21 mouse cellular contexts compared by ENCODE assay signal in genomic region chr5:106753289-106753688, GRCm38 (mm10).
"Had no signal": no experiment of that assay in that cellular context is flagged by ENCODE, and none has a peak within 500 bp of the region (broad histone marks: within the 10 kb centered on the region; RNA-seq: fewer than 3 reads in every experiment).

No protein-coding gene starts in this region.

- H3K4me2 ChIP-seq: lung, embryonic 15.5 days; midbrain, embryonic 11.5 days; neural tube, embryonic 13.5 days; neural tube, embryonic 15.5 days; stomach, embryonic 15.5 days had no signal

- H3K36me3 ChIP-seq: lung, embryonic 15.5 days; neural tube, embryonic 13.5 days; neural tube, embryonic 15.5 days; stomach, embryonic 15.5 days had no signal

- H3K4me3 ChIP-seq: lung, embryonic 15.5 days; megakaryocyte, embryonic 14.5 days; myocyte; neural tube, embryonic 13.5 days; neural tube, embryonic 15.5 days; stomach, embryonic 15.5 days had no signal

- ATAC-seq: liver, postnatal 0 days; lung, postnatal 0 days; midbrain, embryonic 16.5 days had no signal

- H3K9me3 ChIP-seq: lung, embryonic 15.5 days; neural tube, embryonic 13.5 days; neural tube, embryonic 15.5 days; stomach, embryonic 15.5 days had no signal

- H3K9ac ChIP-seq: liver, postnatal 0 days; lung, embryonic 15.5 days; neural tube, embryonic 13.5 days; neural tube, embryonic 15.5 days; stomach, embryonic 15.5 days had no signal

- H3K27ac ChIP-seq: lung, embryonic 15.5 days; macrophage; neural tube, embryonic 13.5 days; neural tube, embryonic 15.5 days; stomach, embryonic 15.5 days; stomach, postnatal 0 days had no signal

- DNase-seq: liver, postnatal 0 days; lung, adult 2 months; lung, postnatal 14 days; lung, postnatal 36 days; midbrain, embryonic 14.5 days; retina, postnatal 1 day; right cerebral cortex, adult 18-20 months; thymus, adult 2 months; thymus, postnatal 25 days; thymus, postnatal 4 days had no signal
